Mouse (Mus musculus) yolk sac, embryonic 10.5 days (tissue): Measurements from ENCODE around the gene Hpcal1.
A peak's percentile ranks its signal among the peaks of the same experiment; 100 is the strongest.

Experiments used
- DNase-seq: peaks from one replicate; pipeline ENCODE4 v3.0.0-alpha.2; 2017; ENCODE audit warnings: low spot score

Hpcal1 gene

DNA sequence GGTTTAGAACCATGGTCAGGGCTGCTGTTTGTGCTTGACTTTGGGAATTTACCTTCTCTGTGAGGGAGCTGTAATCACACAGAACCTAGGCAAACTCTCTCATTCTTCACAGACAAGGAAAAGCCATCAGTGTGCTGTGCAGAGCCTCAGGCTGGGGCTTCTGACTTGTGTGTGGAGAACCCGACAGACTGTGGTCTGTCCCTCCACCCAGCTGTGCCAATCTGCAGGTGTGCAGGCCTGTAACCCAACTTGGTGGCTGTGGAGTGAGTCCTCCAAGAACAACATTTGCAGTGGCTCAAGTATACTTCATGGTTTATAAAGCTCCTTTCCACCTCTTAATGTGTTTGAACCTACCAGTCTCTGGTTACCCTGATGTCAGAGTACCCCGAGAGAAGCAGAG, 4.5 kb upstream of the Hpcal1 start:
- no peak for DNase-seq

- no peak for DNase-seq
Observed at GRCm38 (mm10) chr12:17688913-17689312, 1.7 kb upstream of the Hpcal1 start.

DNA sequence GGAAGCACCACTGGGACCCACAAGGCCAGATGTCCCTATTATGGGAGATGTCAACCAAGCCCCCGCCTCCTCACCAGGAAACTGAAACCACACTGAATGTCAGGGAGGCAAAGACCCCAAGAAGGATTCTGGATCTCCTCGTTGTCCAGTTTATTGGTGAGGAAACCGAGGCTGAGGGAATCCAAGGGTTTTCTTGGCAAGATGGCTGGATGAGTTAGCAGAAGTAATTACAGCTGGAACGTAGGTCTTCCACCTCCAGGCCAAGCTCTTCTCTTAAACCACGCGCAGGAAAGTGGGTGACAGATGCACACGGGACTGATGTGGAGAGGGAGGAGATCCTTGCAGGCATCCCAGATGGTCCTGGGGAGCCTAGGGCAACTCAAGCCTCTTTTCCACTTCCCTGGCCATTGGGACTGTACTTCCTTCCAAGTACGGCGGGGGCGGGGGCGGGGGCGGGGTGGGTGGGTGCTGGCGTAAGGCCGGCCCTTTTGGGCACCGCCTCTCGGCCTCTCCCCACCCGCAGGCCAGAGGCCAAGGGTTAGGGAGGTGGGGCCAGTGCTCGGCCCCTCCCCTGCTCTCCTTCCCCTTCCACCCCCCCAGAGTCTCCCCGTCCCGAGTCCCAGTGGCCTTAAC, 609 bp upstream of the Hpcal1 start:
- peak; percentile 91 for DNase-seq

DNA sequence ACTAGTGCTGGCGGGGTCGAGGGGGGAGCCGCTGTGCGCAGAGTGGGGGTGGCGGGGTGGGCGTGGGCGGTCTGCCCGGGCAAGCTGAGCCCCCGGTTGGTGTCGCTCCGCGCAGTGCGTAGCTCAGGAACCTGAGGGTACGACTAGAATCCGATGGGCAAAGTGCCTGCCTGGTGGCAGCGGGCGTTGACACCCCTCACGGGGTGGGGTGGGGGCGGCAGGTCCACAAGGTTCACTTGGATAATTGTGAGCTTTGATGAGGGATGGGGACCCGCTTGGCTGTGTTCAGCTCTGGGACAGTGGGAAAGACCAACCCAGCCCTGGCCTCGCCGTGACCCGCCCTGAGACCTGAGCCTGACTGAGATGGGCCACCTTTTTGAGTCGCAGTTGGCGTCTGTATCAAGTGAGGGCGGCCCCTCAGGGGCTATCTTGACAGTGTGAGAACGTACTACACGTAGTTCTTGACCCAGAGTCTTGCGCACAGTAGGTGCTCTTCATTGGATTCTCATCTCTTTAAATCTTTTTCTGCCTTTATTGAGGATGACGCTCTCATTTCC, 742 bp downstream of the Hpcal1 start:
- no peak for DNase-seq

- no peak for DNase-seq
Observed at GRCm38 (mm10) chr12:17691891-17692321, 1.2 kb downstream of the Hpcal1 start.

DNA sequence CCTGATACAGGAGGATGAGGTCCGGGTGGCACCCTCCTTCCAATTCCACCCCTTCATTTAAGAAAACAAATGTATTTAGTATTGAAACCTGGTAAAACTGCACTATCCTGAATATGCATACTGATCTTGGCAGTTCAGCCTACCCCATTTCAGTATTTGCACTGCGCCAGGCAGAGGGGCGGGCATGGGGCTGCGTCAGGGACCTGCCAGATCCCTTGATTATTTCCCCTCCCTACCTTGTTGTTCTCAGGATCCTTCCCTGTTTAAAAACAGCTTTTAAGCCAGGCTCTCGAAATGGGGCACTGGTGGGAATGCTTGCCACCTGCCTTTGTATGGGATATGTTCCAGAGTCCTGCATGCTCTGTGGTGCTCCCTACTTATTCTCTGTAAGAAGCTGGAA, 1.7 kb downstream of the Hpcal1 start:
- no peak for DNase-seq

DNA sequence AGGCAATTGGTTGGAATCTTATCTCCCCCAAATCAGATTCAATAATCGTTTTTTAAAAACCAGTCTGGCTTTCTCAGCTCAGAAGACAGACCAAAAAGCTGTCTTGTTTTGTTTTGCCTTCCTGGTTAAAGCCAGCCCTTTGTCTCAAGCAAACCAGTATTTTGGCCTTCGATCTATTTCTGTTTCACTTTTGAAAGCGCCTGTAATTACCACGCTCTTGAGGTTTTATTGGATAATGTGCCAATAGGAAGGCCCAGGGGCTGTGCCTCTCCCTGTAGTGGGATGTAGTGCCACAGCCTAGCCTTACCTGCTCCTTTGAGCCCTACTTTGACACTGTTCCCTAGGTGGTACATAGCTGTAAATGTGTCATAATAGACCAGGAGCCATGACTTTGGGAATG, 2.3 kb downstream of the Hpcal1 start:
- DNase-seq, result no peak

- no peak for DNase-seq
Observed at GRCm38 (mm10) chr12:17694589-17695115, 4.0 kb downstream of the Hpcal1 start.

- DNase-seq, result no peak
Observed at GRCm38 (mm10) chr12:17696395-17696794, 5.7 kb downstream of the Hpcal1 start.

GRCm38 (mm10) chr12:17698934-17699333, 8.3 kb downstream of the Hpcal1 start:
- no peak for DNase-seq

GRCm38 (mm10) chr12:17699480-17699879, 8.8 kb downstream of the Hpcal1 start:
- no peak for DNase-seq

DNA sequence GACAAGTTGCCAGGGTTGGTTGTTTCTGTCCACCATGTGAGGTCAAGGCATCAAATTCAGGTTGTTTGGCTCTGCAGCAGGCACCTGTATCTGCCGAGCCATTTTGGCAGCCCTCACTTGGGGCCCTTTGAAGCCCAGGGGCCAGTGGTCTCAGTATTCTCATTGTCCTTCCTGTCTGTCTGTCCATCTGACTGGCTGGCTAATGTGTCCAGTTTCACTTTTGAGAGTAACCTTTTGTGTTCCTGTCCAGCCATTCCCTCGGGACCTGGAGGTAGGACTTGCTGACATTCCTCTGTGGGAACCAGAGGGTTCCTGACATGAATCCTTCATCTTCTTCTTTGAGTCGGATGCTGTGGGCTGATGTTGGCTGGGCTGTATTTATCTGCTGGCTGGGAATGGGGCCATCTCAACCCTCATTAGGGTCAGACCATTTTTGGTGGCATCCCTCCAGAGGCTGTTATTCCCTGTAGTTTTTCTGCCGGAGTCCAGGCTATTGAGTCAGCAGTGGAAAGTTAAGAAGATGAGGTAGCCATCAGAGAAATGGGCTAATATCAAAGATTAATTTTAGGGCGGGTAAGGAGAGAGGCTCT, 10.6 kb downstream of the Hpcal1 start:
- DNase-seq, result no peak

DNA sequence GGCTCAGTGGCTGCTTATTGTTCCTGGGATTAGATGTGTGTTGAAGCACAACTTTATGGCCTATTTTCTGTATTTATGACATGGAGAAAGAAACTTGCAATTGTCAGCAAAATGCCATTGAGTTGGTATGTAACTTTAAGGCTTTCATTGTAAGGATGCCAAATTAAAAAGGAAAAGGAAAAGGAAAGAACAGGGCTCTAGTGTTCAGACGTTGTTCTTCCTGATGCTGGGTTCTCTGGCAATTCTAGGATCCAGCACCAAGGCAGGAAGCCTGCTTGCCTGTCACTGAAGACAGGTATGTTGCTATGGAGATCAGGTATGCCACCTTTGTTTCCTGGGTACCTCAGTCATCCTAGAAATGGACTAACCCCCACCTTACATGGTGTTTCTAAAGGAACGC, 11.1 kb downstream of the Hpcal1 start:
- DNase-seq, result no peak

DNA sequence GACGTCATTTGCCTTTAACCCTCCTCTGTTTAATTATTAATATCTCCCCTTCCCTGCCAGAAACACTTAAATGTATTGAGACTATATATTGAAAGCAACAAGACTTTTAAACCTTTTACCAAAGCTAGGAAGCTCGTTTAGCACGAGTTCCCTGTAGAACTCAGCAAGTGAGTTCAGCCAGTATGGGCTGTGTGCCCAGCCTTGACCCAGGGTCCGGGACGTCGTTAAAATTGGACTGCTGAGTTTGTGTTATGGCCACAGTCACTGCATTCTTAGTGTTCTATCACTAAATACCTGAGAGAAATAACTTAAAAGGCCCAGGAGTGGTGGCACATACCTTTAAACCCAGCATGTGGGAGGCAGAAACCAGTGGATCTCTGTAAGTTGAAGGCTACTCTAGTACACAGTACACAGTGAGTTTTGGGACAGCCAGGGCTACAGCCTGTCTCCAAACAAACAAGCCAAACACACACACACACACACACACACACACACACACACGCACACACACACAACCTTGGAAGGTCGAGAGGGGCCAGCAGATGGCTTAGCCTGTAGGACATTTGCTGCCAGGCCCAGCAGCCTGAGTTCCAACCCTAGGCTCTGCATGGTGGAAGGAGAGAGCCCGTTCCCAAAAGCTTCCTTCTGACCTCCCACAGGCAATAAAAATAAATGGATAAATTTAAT, 11.7 kb downstream of the Hpcal1 start:
- DNase-seq, result no peak

GRCm38 (mm10) chr12:17702944-17703335, 12.3 kb downstream of the Hpcal1 start:
- DNase-seq, result no peak

- DNase-seq, result no peak
Observed at GRCm38 (mm10) chr12:17703866-17704265, 13.2 kb downstream of the Hpcal1 start.

DNA sequence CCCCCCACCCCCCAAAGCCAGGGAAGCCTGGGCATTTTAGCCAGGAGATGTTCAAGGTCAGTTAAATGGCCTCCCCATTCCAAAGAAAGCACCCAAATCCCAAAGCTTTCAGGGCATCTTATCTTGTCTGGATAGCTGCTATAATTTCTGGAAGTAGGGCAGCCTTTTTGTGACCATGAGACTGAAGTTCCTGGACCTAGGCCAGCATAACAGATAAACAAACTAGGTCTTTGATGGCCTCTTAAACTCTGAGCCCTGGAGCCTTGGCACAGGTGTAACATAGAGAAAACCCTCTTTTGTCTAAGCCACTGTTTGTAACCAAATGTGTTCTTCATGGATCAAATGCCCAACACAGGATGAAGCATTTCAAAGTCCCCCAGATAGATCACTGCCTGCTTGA, 16.8 kb downstream of the Hpcal1 start:
- no peak for DNase-seq

- DNase-seq, result peak; percentile 74
Observed at GRCm38 (mm10) chr12:17709451-17709850, 18.8 kb downstream of the Hpcal1 start.

GRCm38 (mm10) chr12:17709926-17710746, 19.5 kb downstream of the Hpcal1 start:
- DNase-seq, result no peak

DNA sequence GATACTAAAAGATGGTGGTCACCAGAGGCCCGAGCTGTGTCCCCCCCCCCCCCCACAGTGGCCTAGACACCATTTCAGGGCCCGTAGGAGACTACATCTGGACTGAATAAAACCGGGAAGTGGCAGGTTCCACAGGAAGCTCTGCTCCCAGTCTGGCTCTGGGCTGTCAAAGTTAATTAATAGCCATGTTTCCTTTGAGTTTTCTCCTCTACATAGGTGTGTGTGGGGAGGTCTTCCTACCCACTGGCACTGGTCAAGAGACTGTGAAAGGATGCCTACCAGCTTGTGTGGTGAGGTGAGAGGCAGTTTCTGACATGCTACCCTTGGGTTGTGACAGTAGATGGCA, 20.1 kb downstream of the Hpcal1 start:
- DNase-seq, result no peak

DNA sequence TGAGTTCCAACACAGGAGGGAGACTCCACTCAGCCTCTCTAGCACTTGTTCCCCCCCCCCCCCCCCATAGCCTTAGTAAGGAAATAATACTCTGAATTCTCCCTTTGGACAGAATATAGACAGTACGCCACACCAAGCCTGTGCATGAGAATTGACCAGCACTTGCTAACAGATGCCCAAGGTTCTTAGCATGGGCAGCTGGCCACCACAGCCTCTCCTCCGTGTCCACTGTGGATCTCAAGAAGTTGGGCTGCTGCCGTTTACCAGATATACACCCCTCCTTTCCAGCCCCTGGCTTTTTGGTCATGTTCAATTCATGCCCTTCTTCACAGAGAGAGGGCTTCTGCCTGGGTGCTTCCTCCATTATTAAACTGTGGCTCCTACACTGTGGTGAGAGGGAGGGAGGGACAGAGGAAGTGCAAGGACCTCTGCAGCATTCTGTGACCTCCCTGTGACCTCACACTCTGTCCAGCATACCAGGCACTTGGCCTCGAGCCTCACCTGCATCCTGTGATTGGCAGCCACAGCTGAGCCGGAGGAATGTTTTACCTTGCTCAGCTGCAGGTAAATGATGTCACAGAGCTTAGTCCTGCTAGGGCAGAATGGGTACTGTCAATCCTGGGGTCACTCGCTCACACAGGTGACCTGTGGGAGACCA, 21.2 kb downstream of the Hpcal1 start:
- peak; percentile 71 for DNase-seq

GRCm38 (mm10) chr12:17712571-17712970, 21.9 kb downstream of the Hpcal1 start:
- DNase-seq, result no peak
